Mouse (Mus musculus): Measurements from ENCODE around the gene Dctpp1. TPM values are rescaled to one million over a fixed set of nuclear protein-coding genes. Genes with fewer than 3 reads are reported as not detected.
A peak's percentile ranks its signal among the peaks of the same experiment; 100 is the strongest.

Gene Dctpp1
- polyA plus RNA-seq, 1 experiment from 2014 or later = 96.8 TPM

GRCm38 (mm10) chr7:127217901-127218642, 42.4 kb downstream of the Dctpp1 start:
- Histone ChIP-seq H3K4me1 (ENCODE audit: insufficient read depth) (peaks cover 38% of the 10 kb centered on the region), H3K9me3 (ENCODE audit: low read length) (no peaks in the 10 kb centered on the region), H3K27ac (ENCODE audit: low read depth) (peak overlapping the region; percentile 84), H3K36me3 (replicated peaks; ENCODE audit: insufficient read depth, low read length) (peaks cover 9% of the 10 kb centered on the region; the same call in 1 of the 2 replicates), H3K4me3 (ENCODE audit: low read depth, low read length) (peak overlapping the region; percentile 36), H3K9ac (replicated peaks) (peak overlapping the region; percentile 63), H3K27me3 (ENCODE audit: insufficient read depth, low read length) (no peaks in the 10 kb centered on the region), H3K4me2 (ENCODE audit: low read depth, low read length) (peak overlapping the region; percentile 69)
- TF ChIP-seq EP300 (IDR thresholded peaks at IDR 0.05; ENCODE audit: low read depth) (no peak), CTCF (IDR thresholded peaks at IDR 0.05; ENCODE audit: low read depth) (no peak)
- DNase-seq (no peak), ATAC-seq (peak; percentile 32)
- WGBS (ENCODE audit: insufficient replicate concordance) = 38% methylated on average over 10 of the region's 10 CpGs

- 65% methylated on average over 6 of the region's 6 CpGs for WGBS (ENCODE audit: insufficient replicate concordance)
- Histone ChIP-seq H3K4me1 (ENCODE audit: insufficient read depth) (peaks cover 39% of the 10 kb centered on the region), H3K27me3 (ENCODE audit: insufficient read depth, low read length) (no peaks in the 10 kb centered on the region), H3K4me2 (ENCODE audit: low read depth, low read length) (peak overlapping the region; percentile 69), H3K4me3 (ENCODE audit: low read depth, low read length) (peak overlapping the region; percentile 36), H3K9ac (replicated peaks) (peak overlapping the region; percentile 63), H3K9me3 (ENCODE audit: low read length) (no peaks in the 10 kb centered on the region), H3K27ac (ENCODE audit: low read depth) (peak overlapping the region; percentile 84), H3K36me3 (replicated peaks; ENCODE audit: insufficient read depth, low read length) (peaks cover 9% of the 10 kb centered on the region; the same call in 1 of the 2 replicates)
- no peak for TF ChIP-seq EP300 (IDR thresholded peaks at IDR 0.05; ENCODE audit: low read depth)
- no peak for TF ChIP-seq CTCF (IDR thresholded peaks at IDR 0.05; ENCODE audit: low read depth)
- no peak for DNase-seq
- ATAC-seq = no peak
Measured at GRCm38 (mm10) chr7:127217475-127217874, 43.0 kb downstream of the Dctpp1 start.

- Histone ChIP-seq H3K27ac (ENCODE audit: low read depth) (no peak overlapping the region), H3K4me3 (ENCODE audit: low read depth, low read length) (no peak overlapping the region), H3K9me3 (ENCODE audit: low read length) (no peaks in the 10 kb centered on the region), H3K4me2 (ENCODE audit: low read depth, low read length) (0 out of 2 replicates have a peak overlapping the region, but pooled peaks have one; percentile 69), H3K9ac (replicated peaks) (no peak overlapping the region), H3K36me3 (replicated peaks; ENCODE audit: insufficient read depth, low read length) (peaks cover 9% of the 10 kb centered on the region; the same call in 1 of the 2 replicates), H3K27me3 (ENCODE audit: insufficient read depth, low read length) (no peaks in the 10 kb centered on the region), H3K4me1 (ENCODE audit: insufficient read depth) (peaks cover 39% of the 10 kb centered on the region)
- no peak for TF ChIP-seq EP300 (IDR thresholded peaks at IDR 0.05; ENCODE audit: low read depth)
- no peak for TF ChIP-seq CTCF (IDR thresholded peaks at IDR 0.05; ENCODE audit: low read depth)
- 81% methylated on average over 5 of the region's 5 CpGs for WGBS (ENCODE audit: insufficient replicate concordance)
- no peak for ATAC-seq
- no peak for DNase-seq
Measured at GRCm38 (mm10) chr7:127216307-127216706, 44.2 kb downstream of the Dctpp1 start.

GRCm38 (mm10) chr7:127214981-127215871, 45.3 kb downstream of the Dctpp1 start:
- peak overlapping the region; percentile 33 for H3K4me3 ChIP-seq (ENCODE audit: low read depth, low read length)
- peak overlapping the region; percentile 70 for H3K4me2 ChIP-seq (ENCODE audit: low read depth, low read length)
- ATAC-seq = peak; percentile 44
- WGBS (ENCODE audit: insufficient replicate concordance) = 31% methylated on average over 33 of the region's 33 CpGs
- peak overlapping the region; percentile 53 for H3K9ac ChIP-seq (replicated peaks)
- H3K27ac ChIP-seq (ENCODE audit: low read depth) = no peak overlapping the region
- peak; percentile 70 for DNase-seq
- no peaks in the 10 kb centered on the region for H3K9me3 ChIP-seq (ENCODE audit: low read length)
- H3K27me3 ChIP-seq (ENCODE audit: insufficient read depth, low read length) = no peaks in the 10 kb centered on the region
- peaks cover 42% of the 10 kb centered on the region for H3K4me1 ChIP-seq (ENCODE audit: insufficient read depth)
- TF ChIP-seq EP300 (IDR thresholded peaks at IDR 0.05; ENCODE audit: low read depth) (no peak), CTCF (IDR thresholded peaks at IDR 0.05; ENCODE audit: low read depth) (peak; percentile 96)
- H3K36me3 ChIP-seq (replicated peaks; ENCODE audit: insufficient read depth, low read length) = peaks cover 9% of the 10 kb centered on the region; the same call in 1 of the 2 replicates

GRCm38 (mm10) chr7:127214521-127214920, 46.0 kb downstream of the Dctpp1 start:
- Histone ChIP-seq H3K9ac (replicated peaks) (no peak overlapping the region; the same call in 1 of the 2 replicates), H3K27ac (ENCODE audit: low read depth) (no peak overlapping the region), H3K36me3 (replicated peaks; ENCODE audit: insufficient read depth, low read length) (peaks cover 9% of the 10 kb centered on the region; the same call in 1 of the 2 replicates), H3K4me2 (ENCODE audit: low read depth, low read length) (peak overlapping the region; percentile 70; the same call in 1 of the 2 replicates), H3K4me1 (ENCODE audit: insufficient read depth) (peaks cover 49% of the 10 kb centered on the region), H3K9me3 (ENCODE audit: low read length) (no peaks in the 10 kb centered on the region), H3K27me3 (ENCODE audit: insufficient read depth, low read length) (no peaks in the 10 kb centered on the region), H3K4me3 (ENCODE audit: low read depth, low read length) (no peak overlapping the region)
- DNase-seq (no peak), ATAC-seq (no peak)
- TF ChIP-seq EP300 (IDR thresholded peaks at IDR 0.05; ENCODE audit: low read depth) (no peak), CTCF (IDR thresholded peaks at IDR 0.05; ENCODE audit: low read depth) (no peak)
- 67% methylated on average over 21 of the region's 21 CpGs for WGBS (ENCODE audit: insufficient replicate concordance)

GRCm38 (mm10) chr7:127213930-127214329, 46.6 kb downstream of the Dctpp1 start:
- no peak for ATAC-seq
- Histone ChIP-seq H3K9me3 (ENCODE audit: low read length) (no peaks in the 10 kb centered on the region), H3K4me2 (ENCODE audit: low read depth, low read length) (no peak overlapping the region), H3K9ac (replicated peaks) (no peak overlapping the region), H3K27me3 (ENCODE audit: insufficient read depth, low read length) (no peaks in the 10 kb centered on the region), H3K4me3 (ENCODE audit: low read depth, low read length) (no peak overlapping the region), H3K36me3 (replicated peaks; ENCODE audit: insufficient read depth, low read length) (peaks cover 9% of the 10 kb centered on the region; the same call in 1 of the 2 replicates), H3K27ac (ENCODE audit: low read depth) (no peak overlapping the region), H3K4me1 (ENCODE audit: insufficient read depth) (peaks cover 49% of the 10 kb centered on the region)
- 72% methylated on average over 12 of the region's 12 CpGs for WGBS (ENCODE audit: insufficient replicate concordance)
- TF ChIP-seq CTCF (IDR thresholded peaks at IDR 0.05; ENCODE audit: low read depth) = no peak
- no peak for TF ChIP-seq EP300 (IDR thresholded peaks at IDR 0.05; ENCODE audit: low read depth)
- no peak for DNase-seq

Measured in liver, postnatal 0 days (tissue).